Mouse (Mus musculus) midbrain, embryonic 14.5 days (tissue): ENCODE results near the gene Bcam. TPM values are rescaled to one million over a fixed set of nuclear protein-coding genes. Genes with fewer than 3 reads are reported as not detected.

Source experiments
- ATAC-seq: fragments of 200-750 bp; cut with Nextera tagmentation; 2 replicates; pipeline ENCODE4 v1.8.0; 2017; ENCODE audit warnings: moderate number of reproducible peaks, moderate library complexity; ENCODE audit not compliant: low FRiP score, low TSS enrichment
- DNase-seq: peaks from one replicate; pipeline ENCODE4 v3.0.0-alpha.2; 2015
- H3K27ac ChIP-seq: fragments of 300-500 bp; sonication (generic); replicated peaks from 2 replicates; pipeline ENCODE4 v1.5.1; 2014; ENCODE audit warnings: mild to moderate bottlenecking, low read depth, low read length, moderate library complexity
- H3K27me3 ChIP-seq: fragments of 300-500 bp; sonication (generic); 2 replicates; pipeline ENCODE4 v1.6.1; 2014; ENCODE audit warnings: low read length, control low read depth, mixed read lengths; ENCODE audit not compliant: control insufficient read depth, insufficient read depth
- H3K36me3 ChIP-seq: fragments of 300-500 bp; sonication (generic); 2 replicates; pipeline ENCODE4 v1.6.1; 2014; ENCODE audit warnings: low read length, control low read depth; ENCODE audit not compliant: control insufficient read depth, insufficient read depth
- H3K4me1 ChIP-seq: fragments of 300-500 bp; sonication (generic); 2 replicates; pipeline ENCODE4 v1.6.1; 2014; ENCODE audit warnings: mild to moderate bottlenecking, antibody characterized with exemption, low read length, control low read depth; ENCODE audit not compliant: control insufficient read depth, insufficient read depth
- H3K4me2 ChIP-seq: fragments of 300-500 bp; sonication (generic); 2 replicates; pipeline ENCODE4 v1.6.1; 2014; ENCODE audit warnings: mild to moderate bottlenecking, low read length, moderate library complexity
- H3K4me3 ChIP-seq: fragments of 300-500 bp; sonication (generic); replicated peaks from 2 replicates; pipeline ENCODE4 v1.5.1; 2014; ENCODE audit warnings: low read depth, low read length
- H3K9ac ChIP-seq: fragments of 300-500 bp; sonication (generic); replicated peaks from 2 replicates; pipeline ENCODE4 v1.6.1; 2014; ENCODE audit warnings: mild to moderate bottlenecking, low read length, moderate library complexity
- H3K9me3 ChIP-seq: fragments of 300-500 bp; sonication (generic); 2 replicates; pipeline ENCODE4 v1.6.1; 2016; ENCODE audit warnings: low read length, control low read depth, mixed read lengths; ENCODE audit not compliant: control insufficient read depth
- WGBS: fragments of 180-500 bp; shearing (Covaris S2); extraction: QIAGEN DNeasy Blood & Tissue Kit; methylation state at CpG from one replicate; pipeline ENCODE4 v1.1.7; 2014; 5-methylcytosine and 5-hydroxymethylcytosine counted together
- polyA plus RNA-seq: library from polyadenylated mRNA; unstranded; fragments of >200 nt; fragmentation: Nextera tagmentation; extraction: Ambion mirVana; gene quantifications from 2 replicates; pipeline ENCODE4 v1.2.1, GENCODE M21; 2014

Gene Bcam
- polyA plus RNA-seq, 1 experiment from 2014 or later = 7.8 TPM

DNA sequence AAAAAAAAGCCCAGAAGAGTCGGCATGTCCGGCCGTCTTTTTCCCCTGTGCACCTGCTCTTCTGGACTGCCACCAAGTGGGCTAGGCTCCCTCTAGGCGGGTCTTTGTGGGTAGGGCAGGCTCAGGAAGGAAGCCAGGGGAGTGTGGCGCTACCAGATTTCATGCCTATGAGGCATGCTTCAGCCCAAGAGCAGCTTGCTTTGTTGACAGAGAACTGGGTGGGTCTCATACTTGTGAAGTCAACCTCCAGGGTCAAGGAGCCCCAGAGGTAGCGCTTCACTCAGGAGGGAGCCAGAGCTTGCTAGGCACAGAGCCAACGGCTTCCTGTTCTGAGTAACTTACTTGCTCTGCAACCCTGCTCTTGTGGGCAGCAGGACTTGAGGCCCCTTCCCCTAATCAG is 17.2 kb downstream of the Bcam start:
- no peaks in the 10 kb centered on the region for H3K27me3 ChIP-seq
- H3K4me2 ChIP-seq = no peak overlapping the region
- H3K9me3 ChIP-seq = no peaks in the 10 kb centered on the region
- H3K27ac ChIP-seq = no peak overlapping the region
- no peak overlapping the region for H3K9ac ChIP-seq
- no peak overlapping the region for H3K4me3 ChIP-seq
- DNase-seq (no peak), ATAC-seq (no peak)
- H3K4me1 ChIP-seq = peaks cover 4% of the 10 kb centered on the region; the same call in 1 of the 2 replicates
- WGBS = 85% methylated on average over 7 of the region's 7 CpGs
- no peaks in the 10 kb centered on the region for H3K36me3 ChIP-seq

DNA sequence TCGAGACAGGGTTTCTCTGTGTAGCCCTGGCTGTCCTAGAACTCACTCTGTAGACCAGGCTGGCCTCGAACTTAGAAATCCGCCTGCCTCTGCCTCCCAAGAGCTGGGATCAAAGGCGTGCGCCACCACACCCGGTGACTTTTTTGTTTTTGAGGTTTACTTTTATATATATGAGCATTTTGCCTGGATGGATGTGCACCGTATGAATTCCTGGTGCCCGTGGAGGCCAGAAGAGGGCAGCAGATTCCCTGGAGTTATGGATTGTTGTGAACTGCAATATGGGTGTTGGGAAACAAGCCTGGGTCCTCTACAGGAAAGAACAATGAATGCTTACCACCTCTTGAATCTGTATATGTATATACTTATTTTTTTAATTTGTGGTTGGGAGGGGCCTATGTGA is 18.2 kb downstream of the Bcam start:
- Histone ChIP-seq H3K9me3 (no peaks in the 10 kb centered on the region), H3K4me2 (no peak overlapping the region), H3K27me3 (no peaks in the 10 kb centered on the region), H3K27ac (no peak overlapping the region), H3K4me3 (no peak overlapping the region), H3K36me3 (no peaks in the 10 kb centered on the region), H3K9ac (no peak overlapping the region), H3K4me1 (peaks cover 14% of the 10 kb centered on the region)
- no peak for ATAC-seq
- 78% methylated on average over 8 of the region's 8 CpGs for WGBS
- no peak for DNase-seq

DNA sequence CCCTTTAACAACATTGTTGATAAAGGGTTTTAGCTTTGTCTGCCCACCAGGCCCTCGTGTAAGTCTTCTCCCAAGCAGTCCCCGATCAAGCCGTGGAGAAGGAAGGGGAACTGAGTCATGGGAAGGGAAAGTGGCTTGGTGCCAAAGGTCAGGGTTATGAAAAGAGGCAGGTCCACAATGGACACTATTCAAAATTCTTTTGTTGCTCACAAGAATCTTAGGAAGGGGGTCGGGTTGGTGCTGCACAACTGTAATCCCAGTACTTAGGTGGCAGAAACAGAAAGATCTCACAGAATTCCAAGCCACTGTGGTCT is 19.8 kb downstream of the Bcam start:
- H3K27ac ChIP-seq = no peak overlapping the region
- ATAC-seq (no peak), DNase-seq (no peak)
- H3K27me3 ChIP-seq = no peaks in the 10 kb centered on the region
- no peak overlapping the region for H3K4me3 ChIP-seq
- H3K4me2 ChIP-seq = no peak overlapping the region; the same call in 1 of the 2 replicates
- 55% methylated on average over 4 of the region's 4 CpGs for WGBS
- H3K4me1 ChIP-seq = peaks cover 27% of the 10 kb centered on the region
- H3K36me3 ChIP-seq = no peaks in the 10 kb centered on the region
- H3K9ac ChIP-seq = no peak overlapping the region
- H3K9me3 ChIP-seq = no peaks in the 10 kb centered on the region

DNA sequence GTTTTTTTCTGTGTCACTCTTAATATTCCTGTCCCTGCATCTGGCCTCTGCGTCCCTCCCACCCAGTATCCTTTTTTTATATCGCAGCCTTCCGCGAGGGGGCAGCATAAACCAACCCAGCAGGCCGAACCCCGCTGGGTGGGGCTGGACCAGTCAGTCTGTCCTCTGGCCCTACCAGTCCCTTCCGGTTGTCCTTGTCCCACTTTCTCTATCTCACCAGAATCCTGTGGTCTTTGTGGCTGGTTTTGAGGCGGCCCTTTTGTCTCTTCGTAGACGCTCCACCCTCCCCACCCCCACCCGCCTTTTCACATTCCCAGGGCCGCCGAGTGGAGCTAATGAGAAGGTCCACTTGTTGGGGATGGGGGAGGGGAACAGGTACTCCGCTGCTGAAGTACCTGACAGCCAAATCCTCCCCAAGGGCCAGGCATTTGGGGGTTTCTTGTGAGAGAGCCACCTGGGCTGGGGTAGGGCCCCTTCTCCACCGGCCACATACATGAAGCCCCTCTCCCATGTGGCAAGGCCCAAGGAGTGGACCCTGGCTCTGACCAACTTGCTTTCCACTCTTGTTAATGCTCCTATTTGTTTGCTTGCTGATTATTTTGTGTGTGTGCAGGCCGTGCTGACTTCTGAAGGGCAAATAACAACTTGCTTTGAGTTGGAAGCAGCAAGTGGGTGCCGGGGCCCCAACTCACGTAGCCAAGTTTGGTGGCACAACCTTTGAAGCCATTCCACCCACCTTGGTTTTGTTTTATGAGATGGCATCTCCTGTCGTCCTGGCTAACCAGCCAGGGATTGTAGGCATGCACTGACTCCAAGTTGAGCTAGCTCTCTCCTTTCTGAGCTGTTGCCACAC is 20.4 kb downstream of the Bcam start, which contains the start of gene Nectin2:
Gene Nectin2, minus strand, starts transcription at position 267 of the 853 bp plus-strand sequence.
- Histone ChIP-seq H3K36me3 (no peaks in the 10 kb centered on the region), H3K4me3 (peak within 1 kb of the TSS; percentile 66), H3K9ac (peak within 1 kb of the TSS; percentile 76), H3K4me1 (peaks cover 27% of the 10 kb centered on the region), H3K27me3 (no peaks in the 10 kb centered on the region), H3K27ac (peak within 1 kb of the TSS; percentile 80), H3K9me3 (no peaks in the 10 kb centered on the region), H3K4me2 (peak within 1 kb of the TSS; percentile 87)
- peak; percentile 59 for ATAC-seq
- WGBS = 17% methylated on average over 19 of the region's 19 CpGs
- DNase-seq = peak; percentile 90

DNA sequence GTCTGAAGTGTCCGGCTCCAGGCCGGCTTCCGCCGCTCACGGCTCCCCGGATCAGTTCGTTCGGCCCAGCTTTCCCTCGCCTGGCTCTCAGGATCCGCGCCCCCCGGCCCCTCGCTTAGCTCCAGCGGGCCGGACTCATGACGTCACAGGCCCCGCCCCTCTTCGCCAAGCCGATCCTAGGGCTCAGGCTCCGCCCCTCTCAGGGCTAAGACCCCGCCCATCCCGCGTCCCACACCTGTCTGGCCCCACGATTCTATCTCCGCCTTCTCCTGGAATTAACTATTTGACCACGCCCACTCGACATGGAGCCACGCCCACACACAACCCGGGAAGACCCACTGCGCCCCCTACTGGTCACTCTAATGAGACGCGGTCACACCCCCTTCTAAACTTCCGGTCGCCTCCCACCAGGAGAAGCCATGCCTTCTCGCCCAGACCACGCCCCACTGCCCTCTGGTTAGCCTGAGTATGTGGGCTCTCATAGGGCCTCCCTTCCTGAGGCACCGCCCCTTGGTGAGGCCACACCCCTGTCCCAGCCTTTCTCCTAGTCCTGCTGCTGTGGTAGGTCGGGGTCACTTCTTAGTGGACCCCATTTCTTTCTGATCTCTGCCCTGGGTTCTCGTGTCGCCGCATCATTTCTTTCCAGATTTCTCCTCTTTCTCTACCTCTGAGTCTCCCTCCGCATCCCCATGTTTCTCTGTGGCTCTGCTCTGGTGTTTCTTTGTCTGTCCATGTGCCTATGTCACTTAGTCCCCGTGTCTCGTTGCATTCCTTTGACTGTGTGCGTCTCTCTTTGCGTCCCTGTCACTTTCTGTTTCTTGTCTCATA is 21.2 kb downstream of the Bcam start:
- H3K4me1 ChIP-seq = peaks cover 27% of the 10 kb centered on the region
- ATAC-seq (peak; percentile 93), DNase-seq (peak; percentile 98)
- no peaks in the 10 kb centered on the region for H3K27me3 ChIP-seq
- H3K27ac ChIP-seq = peak overlapping the region; percentile 80
- no peaks in the 10 kb centered on the region for H3K9me3 ChIP-seq
- peak overlapping the region; percentile 76 for H3K9ac ChIP-seq
- H3K36me3 ChIP-seq = 0 out of 2 replicates have a peak, but pooled peaks cover under 1% of the 10 kb centered on the region
- under 1% methylated on average over 44 of the region's 46 CpGs for WGBS
- H3K4me2 ChIP-seq = peak overlapping the region; percentile 87
- H3K4me3 ChIP-seq = peak overlapping the region; percentile 66

DNA sequence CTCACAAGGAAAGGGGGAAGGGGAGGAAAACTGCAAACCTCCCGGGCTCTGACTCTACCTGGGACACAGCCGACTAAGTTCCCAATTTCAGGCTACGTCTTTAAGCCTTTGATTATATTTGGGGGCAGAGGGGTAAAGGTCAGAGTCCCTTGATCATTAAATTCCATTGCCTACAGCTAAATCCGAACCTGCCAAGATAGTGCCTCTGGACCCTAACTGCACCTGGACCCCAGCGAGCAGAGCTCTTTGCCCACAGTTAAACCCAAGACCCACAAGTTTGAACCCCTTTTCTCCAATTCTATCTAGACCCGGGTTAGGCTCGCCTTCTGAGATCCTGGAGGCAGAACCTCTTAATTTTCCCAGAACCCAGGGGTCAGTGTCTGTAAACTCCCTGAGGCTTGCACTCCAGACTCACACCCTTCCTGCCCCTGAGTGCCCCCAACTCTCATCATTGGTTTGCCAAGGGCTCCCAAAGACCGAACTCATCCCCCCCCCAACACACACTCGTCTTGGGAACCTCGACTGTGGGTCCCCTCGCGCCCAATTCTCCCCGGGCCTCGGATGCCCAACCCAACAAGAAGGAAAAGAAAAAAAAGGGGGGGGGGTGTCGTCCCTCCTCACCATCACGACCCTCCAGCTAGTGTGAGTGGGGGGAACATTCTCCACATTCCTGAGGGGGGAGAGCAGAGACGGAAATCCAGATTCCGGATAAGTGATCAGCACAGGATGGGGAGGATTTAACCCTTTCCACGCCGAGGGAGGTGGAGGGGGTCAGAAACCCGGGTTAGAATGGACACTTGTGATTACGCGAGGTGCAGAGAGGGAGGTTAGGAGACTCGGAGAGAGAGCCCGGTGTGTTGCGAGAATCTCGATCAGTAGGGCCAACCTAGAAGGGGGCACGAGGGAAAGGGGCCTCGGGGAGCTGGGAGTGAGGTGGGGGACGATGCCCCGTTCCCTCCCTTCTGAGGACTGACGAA is 22.3 kb downstream of the Bcam start:
- Histone ChIP-seq H3K9ac (peak overlapping the region; percentile 76), H3K4me1 (peaks cover 27% of the 10 kb centered on the region), H3K9me3 (no peaks in the 10 kb centered on the region), H3K4me3 (peak overlapping the region; percentile 66), H3K36me3 (peaks cover 8% of the 10 kb centered on the region; the same call in 1 of the 2 replicates), H3K27me3 (no peaks in the 10 kb centered on the region), H3K27ac (peak overlapping the region; percentile 80), H3K4me2 (peak overlapping the region; percentile 87)
- WGBS = under 1% methylated on average over 32 of the region's 32 CpGs
- DNase-seq (peak; percentile 65), ATAC-seq (peak; percentile 15)

DNA sequence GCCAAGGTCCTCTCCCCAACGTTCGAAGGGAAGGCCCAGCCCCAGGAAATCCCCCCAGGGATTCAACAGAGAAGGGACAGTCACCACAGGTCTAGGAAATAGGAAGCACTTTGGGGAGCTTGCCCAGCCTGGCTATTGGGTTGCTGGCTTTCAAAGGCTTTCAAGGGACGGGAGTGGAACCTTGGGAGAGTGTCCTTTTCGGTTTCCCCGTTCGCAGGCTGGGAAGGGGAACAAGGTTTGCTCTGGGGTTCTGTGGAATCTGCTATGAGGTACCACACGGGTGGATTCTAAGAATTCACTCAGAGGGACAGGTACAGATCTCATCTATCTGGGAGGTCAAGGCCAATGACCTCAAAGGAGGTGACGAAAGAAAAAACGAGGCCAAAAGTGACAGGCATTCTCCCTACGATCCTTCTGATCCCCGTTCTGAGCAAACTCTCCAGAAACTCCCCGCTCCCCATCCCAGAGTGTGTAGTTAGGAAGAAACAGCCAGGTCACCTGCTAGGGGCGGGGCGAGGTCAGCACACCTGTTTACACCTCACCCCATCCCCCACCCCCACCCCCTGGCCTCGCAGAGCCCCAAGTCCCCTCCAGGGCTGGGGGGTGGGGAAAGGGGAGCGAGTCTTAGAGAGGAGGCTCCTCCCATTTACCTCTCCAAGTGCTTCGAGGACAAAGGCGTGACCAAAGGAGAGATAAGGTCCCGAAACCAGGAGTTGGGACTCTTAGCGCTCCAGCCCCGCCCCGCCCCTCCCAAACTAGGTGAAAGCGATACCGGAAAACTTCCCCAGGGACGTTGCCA is 23.2 kb downstream of the Bcam start:
- Histone ChIP-seq H3K4me2 (peak overlapping the region; percentile 87), H3K4me1 (peaks cover 27% of the 10 kb centered on the region), H3K36me3 (peaks cover 12% of the 10 kb centered on the region), H3K27ac (peak overlapping the region; percentile 45), H3K27me3 (no peaks in the 10 kb centered on the region), H3K9me3 (no peaks in the 10 kb centered on the region), H3K9ac (peak overlapping the region; percentile 76; the same call in 1 of the 2 replicates), H3K4me3 (peak overlapping the region; percentile 66)
- DNase-seq = peak; percentile 6
- ATAC-seq = no peak
- WGBS = 5% methylated on average over 25 of the region's 25 CpGs
